Mouse (Mus musculus): ENCODE data around the gene Bach2.
A peak's percentile ranks its signal among the peaks of the same experiment; 100 is the strongest.

Bach2 gene

GRCm38 (mm10) chr4:32602660-32603059 lies 364.1 kb downstream of the Bach2 start, which contains the start of gene Gja10:
TSS of gene Gja10 (minus strand) at chr4:32602760.
- no peak for DNase-seq (ENCODE audit: extremely low spot score, low read depth, low spot score)

- DNase-seq (ENCODE audit: extremely low spot score, low read depth, low spot score), result peak; percentile 94
These were observed 376.7 kb downstream of the Bach2 start, which contains the start of gene Casp8ap2 for GRCm38 (mm10) chr4:32615034-32615881. TSS of gene Casp8ap2 (plus strand) at chr4:32615451.

DNA sequence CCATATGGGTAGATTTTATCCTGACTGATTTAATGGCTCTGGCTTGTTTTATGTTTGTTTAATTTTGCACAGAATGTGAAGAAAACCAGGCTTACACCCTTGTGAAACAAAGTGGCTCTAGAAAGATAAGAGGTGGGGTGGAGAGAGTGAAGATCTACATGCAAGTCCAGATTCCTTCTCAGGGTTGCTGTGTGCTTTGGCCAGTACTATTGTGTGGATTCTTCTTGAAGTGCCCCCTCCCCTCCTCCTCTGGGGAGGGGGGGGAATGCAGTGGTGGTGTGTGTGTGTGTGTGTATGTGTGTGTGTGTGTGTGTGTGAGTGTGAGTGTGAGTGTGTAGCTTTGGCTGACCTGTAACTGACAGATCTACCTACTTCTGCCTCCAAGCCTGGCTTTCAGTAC lies 383.0 kb downstream of the Bach2 start:
- no peak for DNase-seq (ENCODE audit: extremely low spot score, low read depth, low spot score)

Data from hindlimb bud, embryonic 11.5 days (tissue).